Mouse (Mus musculus) CH12.LX (cell line): ENCODE measurements at regions not wholly inside any gene's neighbourhood (a gene's known extent, or its start where the extent isn't known, plus 50 kb on each side); places are given as distances from the start of the nearest gene placed in this dataset.

Experiments used
- CHD2 ChIP-seq: IDR thresholded peaks from 2 replicates; pipeline ENCODE4 v1.6.1; 2011; ENCODE audit warnings: low read length, improper control_type of control experiment
- CTCF ChIP-seq, 2 experiments: IDR thresholded peaks in 1 of 2; conservative IDR thresholded peaks in 1 of 2; 2 replicates each; pipeline ENCODE4 v1.5.1; 2011 to 2012; ENCODE audit warnings: low read depth in 2 of 2, low read length in 2 of 2, improper control_type of control experiment in 1 of 2, inconsistent platforms in 1 of 2, mild to moderate bottlenecking in 1 of 2, moderate library complexity in 1 of 2
- EP300 ChIP-seq: IDR thresholded peaks from 2 replicates; pipeline ENCODE4 v1.6.1; 2011; ENCODE audit warnings: low read length, improper control_type of control experiment
- ETS1 ChIP-seq: conservative IDR thresholded peaks from 2 replicates; pipeline ENCODE4 v1.6.1; 2012; ENCODE audit warnings: low read depth, mild to moderate bottlenecking, inconsistent platforms, low read length, improper control_type of control experiment, moderate library complexity
- MAX ChIP-seq: IDR thresholded peaks from 2 replicates; pipeline ENCODE4 v1.6.1; 2011; ENCODE audit warnings: low read length, improper control_type of control experiment
- MAZ ChIP-seq: IDR thresholded peaks from 2 replicates; pipeline ENCODE4 v1.6.1; 2012; ENCODE audit warnings: low read depth, mild to moderate bottlenecking, inconsistent platforms, low read length, improper control_type of control experiment, moderate library complexity
- POLR2A ChIP-seq: IDR thresholded peaks from 2 replicates; pipeline ENCODE4 v1.6.1; 2011; ENCODE audit warnings: low read depth, mild to moderate bottlenecking, improper control_type of control experiment, low read length
- RAD21 ChIP-seq: IDR thresholded peaks from 2 replicates; pipeline ENCODE4 v1.6.1; 2011; ENCODE audit warnings: low read depth, mild to moderate bottlenecking, low read length, improper control_type of control experiment, moderate library complexity
- UBTF ChIP-seq: IDR thresholded peaks from 2 replicates; pipeline ENCODE4 v1.6.1; 2012; ENCODE audit warnings: low read depth, mild to moderate bottlenecking, inconsistent platforms, low read length, improper control_type of control experiment, moderate library complexity
- USF1 ChIP-seq: IDR thresholded peaks from 2 replicates; pipeline ENCODE4 v1.6.1; 2014; ENCODE audit warnings: low read depth, mild to moderate bottlenecking, inconsistent platforms, low read length, improper control_type of control experiment

- TF ChIP-seq RAD21: no peak
- no peak for TF ChIP-seq UBTF
- no peak for TF ChIP-seq USF1
- TF ChIP-seq POLR2A: no peak
- TF ChIP-seq MAX: no peak
- no peak for TF ChIP-seq CTCF (conservative IDR thresholded peaks at IDR 0.05 in 1 of 2, IDR thresholded peaks at IDR 0.05 in 1 of 2; ENCODE audit: low read depth in 2 of 2, low read length in 2 of 2)
- no peak for TF ChIP-seq EP300
- no peak for TF ChIP-seq MAZ
- no peak for TF ChIP-seq ETS1
- TF ChIP-seq CHD2: no peak
These were observed 92.7 kb upstream of the Frmd6 start for GRCm38 (mm10) chr12:70732591-70732990.
